Mouse (Mus musculus) lung, embryonic 14.5 days (tissue): ENCODE measurements at regions not wholly inside any gene's neighbourhood (a gene's known extent, or its start where the extent isn't known, plus 50 kb on each side); places are given as distances from the start of the nearest gene placed in this dataset.

Source experiments
- ATAC-seq: fragments of 200-750 bp; cut with Nextera tagmentation; 2 replicates; pipeline ENCODE4 v1.8.0; 2017; ENCODE audit warnings: mild to moderate bottlenecking, moderate TSS enrichment, moderate library complexity; ENCODE audit not compliant: insufficient read depth
- DNase-seq: peaks from one replicate; pipeline ENCODE4 v3.0.0-alpha.2; 2015
- H3K27ac ChIP-seq: fragments of 300-500 bp; sonication (generic); 2 replicates; pipeline ENCODE4 v1.5.1; 2014; ENCODE audit warnings: low read depth, mild to moderate bottlenecking, moderate library complexity
- H3K27me3 ChIP-seq: fragments of 300-500 bp; sonication (generic); 2 replicates; pipeline ENCODE4 v1.6.1; 2014; ENCODE audit warnings: low read length, control low read depth; ENCODE audit not compliant: insufficient read depth
- H3K36me3 ChIP-seq: fragments of 300-500 bp; sonication (generic); 2 replicates; pipeline ENCODE4 v1.6.1; 2014; ENCODE audit warnings: control low read depth; ENCODE audit not compliant: insufficient read depth
- H3K4me1 ChIP-seq: fragments of 300-500 bp; sonication (generic); 2 replicates; pipeline ENCODE4 v1.6.1; 2014; ENCODE audit warnings: antibody characterized with exemption, control low read depth; ENCODE audit not compliant: insufficient read depth
- H3K4me2 ChIP-seq: fragments of 300-500 bp; sonication (generic); 2 replicates; pipeline ENCODE4 v1.6.1; 2014; ENCODE audit warnings: mild to moderate bottlenecking
- H3K4me3 ChIP-seq: fragments of 300-500 bp; sonication (generic); 2 replicates; pipeline ENCODE4 v1.5.1; 2014; ENCODE audit warnings: low read depth, low read length
- H3K9ac ChIP-seq: fragments of 300-500 bp; sonication (generic); 2 replicates; pipeline ENCODE4 v1.6.1; 2014
- H3K9me3 ChIP-seq: fragments of 300-500 bp; sonication (generic); 2 replicates; pipeline ENCODE4 v1.6.1; 2016; ENCODE audit warnings: low read depth, low read length, control low read depth
- CTCF ChIP-seq: IDR thresholded peaks from 2 replicates; pipeline ENCODE4 v1.5.1; 2016; ENCODE audit warnings: antibody characterized with exemption, low read depth
- WGBS: fragments of 180-500 bp; shearing (Covaris S2); extraction: QIAGEN DNeasy Blood & Tissue Kit; methylation state at CpG from one replicate; pipeline ENCODE4 v1.1.7; 2014; 5-methylcytosine and 5-hydroxymethylcytosine counted together

DNA sequence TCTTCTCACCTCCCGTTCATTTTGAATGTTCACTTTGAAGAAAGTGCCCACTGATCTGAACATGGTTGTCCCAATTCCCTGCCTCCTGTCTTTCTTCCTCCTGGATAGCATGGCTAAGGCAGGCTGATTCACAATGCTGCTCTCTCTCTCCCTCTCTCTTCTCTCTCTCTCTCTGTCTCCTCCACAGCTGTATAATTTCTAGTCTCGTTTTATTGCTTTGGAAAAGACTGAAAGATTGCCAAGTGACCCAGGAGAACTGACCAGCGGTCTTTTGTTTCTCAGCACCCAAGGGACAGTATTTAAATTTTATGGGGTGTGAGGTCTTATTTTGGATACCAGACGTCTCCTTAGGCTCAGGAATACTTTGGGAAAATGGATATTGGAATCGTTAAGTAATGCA, 143.1 kb upstream of the Fam241a start:
- Histone ChIP-seq H3K4me2 (no peak overlapping the region), H3K9ac (no peak overlapping the region), H3K36me3 (no peaks in the 10 kb centered on the region), H3K27me3 (no peaks in the 10 kb centered on the region), H3K9me3 (no peaks in the 10 kb centered on the region), H3K4me3 (no peak overlapping the region), H3K4me1 (peaks cover 4% of the 10 kb centered on the region; the same call in 1 of the 2 replicates), H3K27ac (no peak overlapping the region)
- DNase-seq, result peak; percentile 82
- 39% methylated on average over 5 of the region's 5 CpGs for WGBS
- ATAC-seq, result peak; percentile 73; the same call in 1 of the 2 replicates
- no peak for TF ChIP-seq CTCF

DNA sequence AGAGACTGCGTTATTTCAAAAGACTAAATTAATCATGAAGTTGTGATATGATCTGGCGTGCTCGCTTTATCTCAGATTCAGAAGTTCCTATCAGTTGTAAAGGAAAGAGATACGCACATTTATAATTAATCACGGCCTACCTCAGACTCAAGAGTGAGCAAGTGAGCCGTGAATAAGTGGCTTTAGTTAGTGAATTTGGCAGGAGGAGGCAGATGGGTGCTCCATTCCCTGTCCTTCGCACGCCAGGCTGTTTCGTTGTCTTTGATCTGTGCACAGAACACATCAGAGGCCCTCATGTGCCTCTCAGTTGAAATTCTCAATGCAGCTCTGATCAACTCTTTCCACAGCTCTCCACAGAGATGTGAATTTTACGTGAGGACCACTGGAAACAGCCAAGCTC, 140.4 kb upstream of the Fam241a start:
- ATAC-seq, result no peak
- peaks cover 4% of the 10 kb centered on the region; the same call in 1 of the 2 replicates for H3K4me1 ChIP-seq
- H3K9ac ChIP-seq, result no peak overlapping the region
- H3K4me3 ChIP-seq, result no peak overlapping the region
- H3K4me2 ChIP-seq, result no peak overlapping the region
- 52% methylated on average over 10 of the region's 10 CpGs for WGBS
- no peak for DNase-seq
- H3K36me3 ChIP-seq, result no peaks in the 10 kb centered on the region
- no peak overlapping the region for H3K27ac ChIP-seq
- no peak for TF ChIP-seq CTCF
- no peaks in the 10 kb centered on the region for H3K9me3 ChIP-seq
- no peaks in the 10 kb centered on the region for H3K27me3 ChIP-seq

DNA sequence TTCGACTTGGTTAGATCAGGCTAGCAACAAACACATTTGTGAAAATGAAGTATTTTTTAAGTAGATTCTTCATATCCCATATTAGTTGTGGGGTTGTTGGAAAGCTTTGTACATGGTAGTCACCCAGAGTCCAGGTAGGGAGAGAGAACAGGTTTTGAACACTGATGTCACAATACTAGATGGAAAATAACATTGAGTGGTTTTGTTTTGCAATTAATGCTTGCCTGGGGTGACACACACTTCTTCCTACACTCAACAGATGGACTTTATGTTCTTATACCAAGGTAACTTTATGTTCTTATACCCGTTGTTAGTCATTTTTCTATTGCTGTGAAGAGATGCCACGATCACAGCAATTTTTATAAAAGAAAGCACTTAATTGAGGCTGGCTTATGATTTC, 134.2 kb upstream of the Fam241a start:
- no peak for TF ChIP-seq CTCF
- 87% methylated on average over 3 of the region's 3 CpGs for WGBS

DNA sequence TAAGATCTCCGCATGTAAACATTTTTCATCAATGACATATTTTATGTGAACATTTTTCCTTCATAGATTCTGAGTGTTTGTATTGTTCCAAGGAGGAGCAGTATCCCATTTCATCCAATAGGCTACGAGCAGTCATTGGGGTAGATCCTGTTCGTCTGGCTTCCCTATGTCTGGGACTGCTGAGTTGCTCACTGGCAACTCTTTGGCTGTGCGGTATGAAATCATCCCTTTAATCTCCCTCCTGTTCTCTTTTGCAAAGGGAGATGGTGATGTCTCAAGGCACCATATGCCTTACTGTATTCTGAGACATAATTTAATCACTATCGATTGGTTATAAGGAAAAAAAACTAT, 133.4 kb upstream of the Fam241a start:
- Histone ChIP-seq H3K27me3 (no peaks in the 10 kb centered on the region), H3K36me3 (no peaks in the 10 kb centered on the region), H3K4me1 (no peaks in the 10 kb centered on the region), H3K4me2 (no peak overlapping the region), H3K9ac (no peak overlapping the region), H3K27ac (no peak overlapping the region), H3K9me3 (no peaks in the 10 kb centered on the region), H3K4me3 (no peak overlapping the region)
- ATAC-seq (peak; percentile 54; the same call in 1 of the 2 replicates), DNase-seq (no peak)
- TF ChIP-seq CTCF, result no peak
- whole genome bisulfite sequencing, result 58% methylated on average over 5 of the region's 5 CpGs

More for the DNA sequence above, 134.2 kb upstream of the Fam241a start:
- no peaks in the 10 kb centered on the region for H3K4me1 ChIP-seq
- H3K27ac ChIP-seq, result no peak overlapping the region
- DNase-seq, result no peak
- H3K27me3 ChIP-seq, result no peaks in the 10 kb centered on the region
- no peak overlapping the region for H3K4me2 ChIP-seq
- H3K9me3 ChIP-seq, result no peaks in the 10 kb centered on the region
- no peak overlapping the region for H3K4me3 ChIP-seq
- no peak overlapping the region for H3K9ac ChIP-seq
- no peaks in the 10 kb centered on the region for H3K36me3 ChIP-seq
- ATAC-seq, result no peak

DNA sequence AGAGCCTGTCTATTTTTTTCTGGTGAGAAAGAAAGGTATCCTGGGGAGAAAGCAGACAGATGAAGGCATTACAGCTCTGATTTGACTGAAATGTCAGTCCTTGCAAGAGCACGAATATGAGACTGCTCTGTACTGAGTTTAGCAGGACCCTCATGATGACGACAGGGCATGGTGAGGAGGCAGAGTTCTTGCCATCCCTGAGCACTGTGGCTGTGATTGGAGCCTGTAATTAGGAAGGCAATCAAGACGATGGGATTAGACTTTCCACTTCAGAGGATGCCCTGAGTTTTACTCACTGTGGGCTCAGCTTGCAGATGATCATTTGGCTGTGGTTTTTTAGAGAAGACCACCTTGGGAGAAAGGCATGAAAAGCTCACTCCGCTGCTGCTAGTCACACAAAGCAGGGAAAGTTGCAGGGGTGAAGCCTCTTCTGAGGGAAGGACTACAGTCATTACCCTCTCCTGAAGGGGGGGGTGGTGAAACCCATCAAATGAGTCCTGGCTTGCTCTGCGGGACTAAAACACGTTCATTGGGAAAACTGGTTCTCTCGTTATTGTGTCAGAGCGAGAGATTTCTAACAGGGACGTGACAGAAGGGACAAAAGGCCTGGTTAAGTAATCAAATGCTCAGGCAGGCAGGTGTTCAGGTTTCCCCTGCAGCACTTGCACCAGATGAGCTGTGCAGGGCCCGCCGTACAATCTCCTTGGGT, 132.9 kb upstream of the Fam241a start:
- H3K4me3 ChIP-seq, result no peak overlapping the region
- DNase-seq (peak; percentile 13), ATAC-seq (peak; percentile 66)

DNA sequence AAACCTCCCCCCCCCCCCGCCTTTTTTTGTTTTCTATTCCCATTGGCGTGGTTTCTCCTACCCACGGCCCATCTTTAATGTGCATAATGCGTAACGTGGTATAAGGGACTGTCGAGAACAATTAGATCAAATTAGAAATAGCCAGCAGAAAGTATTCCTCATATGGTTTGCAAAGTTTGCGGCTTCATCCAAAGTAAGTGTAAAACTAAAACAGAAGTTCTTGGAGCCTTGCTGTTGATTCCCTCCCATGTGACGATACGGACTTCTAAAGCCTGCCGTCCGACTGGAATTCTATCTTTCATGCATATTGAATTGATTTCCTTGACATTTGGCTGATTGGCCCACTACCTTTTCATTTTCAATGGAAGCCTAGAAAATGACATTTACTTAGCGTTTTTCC, 128.7 kb upstream of the Fam241a start:
- no peak overlapping the region for H3K4me3 ChIP-seq
- no peaks in the 10 kb centered on the region for H3K4me1 ChIP-seq
- DNase-seq, result no peak
- no peaks in the 10 kb centered on the region for H3K9me3 ChIP-seq
- H3K4me2 ChIP-seq, result no peak overlapping the region
- H3K9ac ChIP-seq, result no peak overlapping the region
- H3K27ac ChIP-seq, result no peak overlapping the region
- no peak for ATAC-seq
- no peaks in the 10 kb centered on the region for H3K27me3 ChIP-seq
- no peak for TF ChIP-seq CTCF
- WGBS, result 88% methylated on average over 12 of the region's 12 CpGs
- H3K36me3 ChIP-seq, result no peaks in the 10 kb centered on the region

More for the DNA sequence above, 132.9 kb upstream of the Fam241a start:
- Histone ChIP-seq H3K27me3 (no peaks in the 10 kb centered on the region), H3K9ac (no peak overlapping the region), H3K4me2 (no peak overlapping the region), H3K4me1 (no peaks in the 10 kb centered on the region), H3K9me3 (no peaks in the 10 kb centered on the region), H3K36me3 (no peaks in the 10 kb centered on the region), H3K27ac (no peak overlapping the region)
- TF ChIP-seq CTCF, result no peak
- 45% methylated on average over 11 of the region's 11 CpGs for WGBS

DNA sequence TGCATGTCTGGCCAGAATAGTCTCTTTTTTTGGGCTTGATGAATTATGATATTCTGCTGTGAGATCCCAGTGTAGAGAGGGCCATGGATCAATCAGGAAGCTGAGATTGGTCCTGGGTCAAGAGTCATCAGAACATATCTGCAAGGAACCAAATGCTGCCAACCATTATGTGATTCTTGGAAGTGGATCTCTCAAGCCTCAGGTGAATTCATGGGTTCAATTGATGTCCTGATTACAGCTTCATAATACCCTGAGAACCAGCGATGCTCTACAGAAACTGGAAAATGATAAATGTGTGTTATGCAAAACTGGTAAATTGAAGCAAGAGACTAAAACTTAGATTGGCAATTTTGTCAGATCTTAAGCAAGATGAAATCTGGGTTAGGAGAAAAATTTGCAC, 118.8 kb upstream of the Fam241a start:
- H3K4me1 ChIP-seq, result no peaks in the 10 kb centered on the region
- WGBS, result 85% methylated on average over 1 of the region's 1 CpGs
- H3K27ac ChIP-seq, result no peak overlapping the region
- no peak for TF ChIP-seq CTCF
- H3K27me3 ChIP-seq, result no peaks in the 10 kb centered on the region
- H3K4me3 ChIP-seq, result no peak overlapping the region
- no peak for DNase-seq
- H3K9ac ChIP-seq, result no peak overlapping the region
- H3K4me2 ChIP-seq, result no peak overlapping the region
- no peaks in the 10 kb centered on the region for H3K36me3 ChIP-seq
- no peaks in the 10 kb centered on the region for H3K9me3 ChIP-seq
- no peak for ATAC-seq
